ENCODE assay signal across 8 mouse cellular contexts in the genomic region with DNA sequence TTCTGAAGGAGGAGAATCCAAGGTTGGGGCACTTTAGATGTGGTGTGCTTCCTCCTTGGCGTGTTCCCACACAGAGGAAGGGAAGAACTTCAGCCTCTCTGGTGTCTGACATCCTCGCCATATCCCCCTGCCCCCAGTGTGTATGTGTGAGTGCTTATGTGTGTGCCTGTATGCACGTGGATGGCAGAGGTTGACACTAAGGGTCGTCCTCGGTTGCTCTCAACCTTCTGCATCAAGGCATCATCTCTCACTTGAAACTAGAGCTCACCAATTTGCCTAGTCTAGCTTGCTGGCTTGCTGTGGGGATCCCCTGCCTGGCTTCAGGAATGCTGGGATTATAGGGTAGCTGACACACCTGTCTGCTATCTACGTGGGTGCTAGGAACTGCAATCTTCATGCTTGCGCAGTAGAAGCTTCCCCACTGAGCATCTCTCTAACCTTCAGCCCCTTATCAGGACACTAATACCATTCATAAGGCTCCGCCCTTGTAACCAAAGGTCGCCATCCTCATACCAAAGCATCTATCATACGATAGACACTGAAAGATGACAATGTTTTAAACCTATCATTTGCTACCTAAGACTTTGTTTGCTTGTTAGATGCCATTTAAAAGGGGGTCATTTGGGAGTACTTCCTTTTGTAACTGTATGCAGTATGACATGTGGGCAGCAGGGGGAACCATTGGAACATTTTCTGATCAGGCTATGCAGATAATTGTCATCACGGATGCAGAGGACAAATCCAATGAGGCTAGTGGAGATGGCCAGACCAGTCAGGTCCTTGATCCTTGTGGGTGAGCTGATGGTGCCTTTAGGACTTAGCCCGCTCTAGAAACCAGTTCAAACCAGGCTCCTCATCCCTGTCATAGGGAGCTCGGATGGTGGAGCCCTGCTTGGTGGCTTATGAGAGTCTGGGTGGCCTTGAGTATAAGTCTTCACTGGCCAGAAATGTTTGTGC. TPM values are rescaled to one million over a fixed set of nuclear protein-coding genes. Genes with fewer than 3 reads are reported as not detected.
A peak's percentile ranks its signal among the peaks of the same experiment; 100 is the strongest.
DNase-seq lines count a peak whose midpoint lies in the region; ATAC-seq lines count a peak whose summit lies in the region.

No protein-coding gene starts in this region.

- no peak overlapping the region for H3K4me3 ChIP-seq in heart, embryonic 12.5 days
- H3K4me3 ChIP-seq in liver, embryonic 16.5 days (ENCODE audit: low read depth, low read length): no peak overlapping the region
- no peak overlapping the region for H3K4me3 ChIP-seq in neural tube, embryonic 12.5 days

- no peaks in the 10 kb centered on the region for H3K27me3 ChIP-seq in heart, embryonic 12.5 days (replicated peaks)
- no peaks in the 10 kb centered on the region for H3K27me3 ChIP-seq in liver, embryonic 16.5 days (ENCODE audit: control insufficient read depth, insufficient read depth, low read depth, low read length)
- H3K27me3 ChIP-seq in neural tube, embryonic 12.5 days (replicated peaks): no peaks in the 10 kb centered on the region

- H3K27ac ChIP-seq in heart, embryonic 12.5 days (ENCODE audit: poor library complexity, severe bottlenecking): no peak overlapping the region
- no peak overlapping the region for H3K27ac ChIP-seq in liver, embryonic 16.5 days (ENCODE audit: low read length)
- H3K27ac ChIP-seq in neural tube, embryonic 12.5 days: no peak overlapping the region

- H3K4me1 ChIP-seq in heart, embryonic 12.5 days (replicated peaks): peaks cover 11% of the 10 kb centered on the region; the same call in 1 of the 2 replicates
- no peaks in the 10 kb centered on the region for H3K4me1 ChIP-seq in liver, embryonic 16.5 days (ENCODE audit: control insufficient read depth, low read depth, low read length)
- H3K4me1 ChIP-seq in neural tube, embryonic 12.5 days: no peaks in the 10 kb centered on the region

- H3K9me3 ChIP-seq in heart, embryonic 12.5 days (replicated peaks): no peaks in the 10 kb centered on the region
- no peaks in the 10 kb centered on the region for H3K9me3 ChIP-seq in liver, embryonic 16.5 days (replicated peaks; ENCODE audit: control insufficient read depth, low read length)
- H3K9me3 ChIP-seq in neural tube, embryonic 12.5 days: no peaks in the 10 kb centered on the region

- no peak overlapping the region for H3K4me2 ChIP-seq in heart, embryonic 12.5 days
- H3K4me2 ChIP-seq in liver, embryonic 16.5 days (ENCODE audit: low read depth, low read length): no peak overlapping the region
- H3K4me2 ChIP-seq in neural tube, embryonic 12.5 days (replicated peaks): no peak overlapping the region

- ATAC-seq in heart, embryonic 12.5 days (ENCODE audit: insufficient number of reproducible peaks, low FRiP score): peak; percentile 50; the same call in 1 of the 2 replicates
- peak; percentile 45; the same call in 1 of the 2 replicates for ATAC-seq in liver, embryonic 16.5 days (ENCODE audit: low read depth)
- peak; percentile 61; the same call in 1 of the 2 replicates for ATAC-seq in neural tube, embryonic 12.5 days (ENCODE audit: low FRiP score, low read depth)

- H3K9ac ChIP-seq in heart, embryonic 12.5 days: no peak overlapping the region
- H3K9ac ChIP-seq in liver, embryonic 16.5 days (ENCODE audit: low read depth, low read length): no peak overlapping the region
- H3K9ac ChIP-seq in neural tube, embryonic 12.5 days: no peak overlapping the region

- DNase-seq in A20 (ENCODE audit: low read depth, low spot score) (peak; percentile 69), ZHBTc4 (ENCODE audit: low read depth, low spot score) (peak; percentile 72)
- peak; percentile 68 for DNase-seq in embryo, embryonic 11 days
- DNase-seq in kidney, postnatal 14 days: peak; percentile 64
- DNase-seq in testis, postnatal 10 days (ENCODE audit: low spot score): peak; percentile 77

- 43% methylated on average over 13 of the region's 13 CpGs for WGBS in heart, embryonic 12.5 days
- WGBS in liver, embryonic 16.5 days (ENCODE audit: insufficient replicate concordance): 35% methylated on average over 13 of the region's 13 CpGs
- WGBS in neural tube, embryonic 12.5 days: 59% methylated on average over 13 of the region's 13 CpGs

- H3K36me3 ChIP-seq in heart, embryonic 12.5 days: peaks cover 7% of the 10 kb centered on the region; the same call in 1 of the 2 replicates
- no peaks in the 10 kb centered on the region; the same call in 1 of the 2 replicates for H3K36me3 ChIP-seq in liver, embryonic 16.5 days (ENCODE audit: control insufficient read depth, insufficient read depth)
- no peaks in the 10 kb centered on the region for H3K36me3 ChIP-seq in neural tube, embryonic 12.5 days

RNA-seq across cellular contexts. Expression of gene Ypel5, which starts 21.7 kb away (rescaled TPM):
- polyA plus RNA-seq in heart, embryonic 12.5 days (2016; fragmentation: Nextera tagmentation; extraction: Ambion mirVana): 75.0 and 75.6 TPM in 2 replicates
- 88.3 and 92.7 TPM in 2 replicates for polyA plus RNA-seq in liver, embryonic 16.5 days (2015; fragmentation: Nextera tagmentation; extraction: Ambion mirVana)
- polyA plus RNA-seq in neural tube, embryonic 12.5 days (2016; fragmentation: Nextera tagmentation; extraction: Ambion mirVana): 82.7 and 87.7 TPM in 2 replicates
